Mouse (Mus musculus): ENCODE measurements around the gene Hmcn1.

DNA sequence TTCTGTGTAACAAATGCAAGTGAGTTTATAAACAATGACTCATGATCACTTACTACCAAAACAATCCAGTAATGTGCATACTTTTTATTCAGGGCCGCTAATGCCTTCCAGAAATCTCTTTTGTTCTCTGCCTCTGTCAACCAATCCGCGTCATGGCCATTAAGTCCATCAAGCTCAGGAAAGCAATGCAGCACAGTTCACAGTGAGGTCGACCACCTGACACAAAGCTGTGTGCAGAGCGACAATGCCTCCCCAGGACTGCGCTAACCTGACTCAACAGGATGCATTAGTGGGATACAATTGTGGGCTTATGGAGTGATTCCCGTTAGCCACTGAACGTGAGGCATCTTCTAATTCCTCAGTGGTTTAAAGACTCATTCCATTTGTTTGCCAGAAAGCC lies 45.3 kb upstream of the Hmcn1 start:
- TF ChIP-seq POLR2AphosphoS2 (IDR thresholded peaks at IDR 0.05; ENCODE audit: low read length) (no peak), CTCF (IDR thresholded peaks at IDR 0.05 in 2 of 3, conservative IDR thresholded peaks at IDR 0.05 in 1 of 3; ENCODE audit: control insufficient read depth in 1 of 3, insufficient read depth in 1 of 3, low read depth in 2 of 3, low read length in 3 of 3, poor library complexity in 1 of 3, severe bottlenecking in 1 of 3) (no peak), GATA1 (IDR thresholded peaks at IDR 0.05; ENCODE audit: low read depth, low read length) (no peak), POLR2A (IDR thresholded peaks at IDR 0.05; ENCODE audit: control insufficient read depth in 1 of 2, insufficient read depth in 1 of 2, low read depth in 1 of 2, low read length in 2 of 2, poor library complexity in 1 of 2) (no peak), E2F4 (IDR thresholded peaks at IDR 0.05; ENCODE audit: borderline replicate concordance, low read depth, low read length) (no peak), EP300 (IDR thresholded peaks at IDR 0.05; ENCODE audit: low read depth in 1 of 2, low read length in 2 of 2) (no peak), ZMIZ1 (IDR thresholded peaks at IDR 0.05; ENCODE audit: low read depth, low read length) (no peak), USF1 (IDR thresholded peaks at IDR 0.05; ENCODE audit: low read depth, low read length) (no peak), CHD1 (IDR thresholded peaks at IDR 0.05; ENCODE audit: low read depth, low read length) (no peak), MXI1 (IDR thresholded peaks at IDR 0.05; ENCODE audit: low read depth, low read length) (no peak), RCOR1 (IDR thresholded peaks at IDR 0.05; ENCODE audit: low read depth, low read length) (no peak), MAFK (IDR thresholded peaks at IDR 0.05; ENCODE audit: borderline replicate concordance, low read depth, low read length) (no peak)
